Mouse (Mus musculus): ENCODE results near the gene Cdh12. TPM values are rescaled to one million over a fixed set of nuclear protein-coding genes. Genes with fewer than 3 reads are reported as not detected.

Gene Cdh12
- total RNA-seq, 1 experiment, result not detected

DNA sequence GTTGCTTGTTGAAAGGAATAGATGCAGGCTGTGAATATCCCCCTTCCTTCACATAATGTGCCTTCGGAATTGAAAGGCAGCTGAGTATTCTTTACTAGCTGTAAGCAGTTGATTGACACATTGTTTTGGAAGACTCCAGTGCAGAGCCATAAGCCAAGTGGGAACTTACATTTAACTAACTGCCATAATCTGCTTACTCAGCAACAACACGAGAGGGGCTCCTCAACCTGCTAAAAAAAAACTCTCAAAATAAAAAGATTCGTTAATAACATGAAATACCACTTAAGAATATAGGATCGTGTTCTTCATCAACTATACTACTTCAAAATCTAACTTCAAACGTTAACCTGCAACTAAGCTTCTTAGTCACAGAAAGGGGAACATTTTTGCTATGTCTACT, 1.5 kb downstream of the Cdh12 start:
- H3K27ac ChIP-seq (ENCODE audit: insufficient read depth, low read depth, low read length, poor library complexity, severe bottlenecking), result no peak overlapping the region
- no peaks in the 10 kb centered on the region for H3K9me3 ChIP-seq (ENCODE audit: control insufficient read depth, insufficient read depth, low read depth, low read length)
- TF ChIP-seq CHD2 (IDR thresholded peaks at IDR 0.05; ENCODE audit: low read depth, low read length), result no peak
- peak; percentile 68; the same call in 1 of the 2 replicates for TF ChIP-seq MAFK (IDR thresholded peaks at IDR 0.05; ENCODE audit: insufficient read depth, low read depth, low read length)
- H3K36me3 ChIP-seq (ENCODE audit: control insufficient read depth, insufficient read depth, low read length, poor library complexity, severe bottlenecking), result no peaks in the 10 kb centered on the region
- DNase-seq (ENCODE audit: low read depth, low spot score), result no peak
- no peaks in the 10 kb centered on the region for H3K4me1 ChIP-seq (ENCODE audit: control insufficient read depth in 2 of 2, insufficient read depth in 2 of 2, low read length in 2 of 2, poor library complexity in 1 of 2)
- H3K4me3 ChIP-seq (ENCODE audit: insufficient read depth in 1 of 2, low read depth in 1 of 2, low read length in 2 of 2, poor library complexity in 1 of 2, severe bottlenecking in 1 of 2), result no peak overlapping the region
- no peak overlapping the region for H3K9ac ChIP-seq (ENCODE audit: insufficient read depth, low read depth, low read length, poor library complexity, severe bottlenecking)
- in situ Hi-C loops (cut with MboI; ENCODE audit: low sequenced_read_pairs in 2 of 2, unreplicated experiment in 2 of 2), result no loop called here

DNA sequence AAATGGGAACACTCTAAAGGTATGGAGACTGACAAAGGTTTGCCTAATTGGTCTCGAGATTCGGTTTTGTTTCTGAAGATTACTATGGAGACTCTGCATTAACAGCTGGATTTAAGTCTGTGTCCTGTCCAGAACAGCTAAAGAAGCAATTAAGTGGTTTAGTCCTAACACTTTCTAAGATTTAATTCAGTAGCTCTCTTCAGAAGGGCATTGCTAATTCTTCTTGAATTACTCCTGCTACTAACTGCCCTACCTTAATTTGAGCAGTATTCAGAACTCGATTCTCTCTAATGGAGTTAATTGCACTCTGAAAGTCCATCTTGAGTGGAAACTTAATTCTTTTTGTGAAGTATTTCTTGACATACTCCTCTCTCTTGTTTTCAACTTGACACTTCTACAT, 9.4 kb downstream of the Cdh12 start:
- TF ChIP-seq HCFC1 (IDR thresholded peaks at IDR 0.05; ENCODE audit: borderline replicate concordance, insufficient read depth, low read length), result no peak
- no peak for TF ChIP-seq MAFK (IDR thresholded peaks at IDR 0.05; ENCODE audit: insufficient read depth, low read depth, low read length)
- TF ChIP-seq ZNF384 (IDR thresholded peaks at IDR 0.05; ENCODE audit: low read depth, low read length), result no peak
- no peak for TF ChIP-seq ZC3H11A (IDR thresholded peaks at IDR 0.05; ENCODE audit: borderline replicate concordance, low read depth, low read length)
- TF ChIP-seq CHD2 (IDR thresholded peaks at IDR 0.05; ENCODE audit: low read depth, low read length), result no peak
- Histone ChIP-seq H3K4me3 (ENCODE audit: insufficient read depth in 1 of 2, low read depth in 1 of 2, low read length in 2 of 2, poor library complexity in 1 of 2, severe bottlenecking in 1 of 2) (no peak overlapping the region), H3K9ac (ENCODE audit: insufficient read depth, low read depth, low read length, poor library complexity, severe bottlenecking) (no peak overlapping the region), H3K9me3 (ENCODE audit: control insufficient read depth, insufficient read depth, low read depth, low read length) (no peaks in the 10 kb centered on the region), H3K36me3 (ENCODE audit: control insufficient read depth, insufficient read depth, low read length, poor library complexity, severe bottlenecking) (no peaks in the 10 kb centered on the region), H3K27ac (ENCODE audit: insufficient read depth, low read depth, low read length, poor library complexity, severe bottlenecking) (no peak overlapping the region), H3K4me1 (ENCODE audit: control insufficient read depth in 2 of 2, insufficient read depth in 2 of 2, low read length in 2 of 2, poor library complexity in 1 of 2) (no peaks in the 10 kb centered on the region)
- no peak for DNase-seq (ENCODE audit: low read depth, low spot score)
- in situ Hi-C loops (cut with MboI; ENCODE audit: low sequenced_read_pairs in 2 of 2, unreplicated experiment in 2 of 2), result no loop called here

DNA sequence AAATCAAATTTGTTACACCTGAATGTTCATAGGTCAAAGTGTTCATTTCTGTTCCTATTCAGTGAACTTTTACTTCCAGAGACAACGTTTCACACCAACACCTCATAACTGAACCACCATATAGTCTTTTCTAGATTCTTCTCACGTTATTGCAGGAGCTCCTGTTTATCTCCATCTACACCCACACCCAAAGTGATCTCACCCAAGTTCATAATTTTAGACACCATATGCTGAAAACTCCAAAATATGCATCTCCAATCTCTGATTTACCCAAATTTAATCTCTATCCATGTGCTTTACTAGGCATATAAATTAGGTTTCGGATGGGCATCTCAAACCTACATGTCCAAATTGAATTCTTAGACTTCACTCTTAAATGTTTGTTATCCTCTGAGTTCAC, 13.4 kb downstream of the Cdh12 start:
- Histone ChIP-seq H3K9ac (ENCODE audit: insufficient read depth, low read depth, low read length, poor library complexity, severe bottlenecking) (no peak overlapping the region), H3K4me3 (ENCODE audit: insufficient read depth in 1 of 2, low read depth in 1 of 2, low read length in 2 of 2, poor library complexity in 1 of 2, severe bottlenecking in 1 of 2) (no peak overlapping the region), H3K4me1 (ENCODE audit: control insufficient read depth in 2 of 2, insufficient read depth in 2 of 2, low read length in 2 of 2, poor library complexity in 1 of 2) (no peaks in the 10 kb centered on the region), H3K27ac (ENCODE audit: insufficient read depth, low read depth, low read length, poor library complexity, severe bottlenecking) (no peak overlapping the region), H3K9me3 (ENCODE audit: control insufficient read depth, insufficient read depth, low read depth, low read length) (no peaks in the 10 kb centered on the region), H3K36me3 (ENCODE audit: control insufficient read depth, insufficient read depth, low read length, poor library complexity, severe bottlenecking) (no peaks in the 10 kb centered on the region)
- DNase-seq (ENCODE audit: low read depth, low spot score), result no peak
- TF ChIP-seq ZNF384 (IDR thresholded peaks at IDR 0.05; ENCODE audit: low read depth, low read length), result no peak
- no peak for TF ChIP-seq ZC3H11A (IDR thresholded peaks at IDR 0.05; ENCODE audit: borderline replicate concordance, low read depth, low read length)
- TF ChIP-seq MAFK (IDR thresholded peaks at IDR 0.05; ENCODE audit: insufficient read depth, low read depth, low read length), result no peak
- no peak for TF ChIP-seq HCFC1 (IDR thresholded peaks at IDR 0.05; ENCODE audit: borderline replicate concordance, insufficient read depth, low read length)
- no peak for TF ChIP-seq CHD2 (IDR thresholded peaks at IDR 0.05; ENCODE audit: low read depth, low read length)
- in situ Hi-C loops (cut with MboI; ENCODE audit: low sequenced_read_pairs in 2 of 2, unreplicated experiment in 2 of 2), result no loop called here

DNA sequence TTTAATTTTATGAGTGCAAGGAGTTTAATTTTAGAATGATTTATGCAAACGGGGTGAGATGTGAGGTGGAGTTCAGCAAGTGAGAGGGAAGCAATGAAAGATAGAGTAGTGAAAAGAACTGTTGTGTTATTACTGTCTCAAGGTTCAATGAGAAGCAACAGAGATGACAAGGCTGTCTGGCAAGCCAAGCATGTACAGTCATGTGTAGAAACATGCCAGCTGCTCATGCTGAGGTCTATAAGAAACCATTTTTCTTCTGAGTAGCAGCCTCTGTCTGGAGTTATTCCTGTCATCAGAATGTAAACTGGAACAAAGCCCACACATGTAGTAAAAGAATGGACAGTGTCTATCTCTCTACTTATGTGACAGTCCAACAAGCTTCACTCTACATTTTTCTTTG, 14.5 kb downstream of the Cdh12 start:
- no peaks in the 10 kb centered on the region for H3K36me3 ChIP-seq (ENCODE audit: control insufficient read depth, insufficient read depth, low read length, poor library complexity, severe bottlenecking)
- H3K9ac ChIP-seq (ENCODE audit: insufficient read depth, low read depth, low read length, poor library complexity, severe bottlenecking), result no peak overlapping the region
- in situ Hi-C loops (cut with MboI; ENCODE audit: low sequenced_read_pairs in 2 of 2, unreplicated experiment in 2 of 2), result no loop called here
- H3K4me3 ChIP-seq (ENCODE audit: insufficient read depth in 1 of 2, low read depth in 1 of 2, low read length in 2 of 2, poor library complexity in 1 of 2, severe bottlenecking in 1 of 2), result no peak overlapping the region
- H3K27ac ChIP-seq (ENCODE audit: insufficient read depth, low read depth, low read length, poor library complexity, severe bottlenecking), result no peak overlapping the region
- no peaks in the 10 kb centered on the region for H3K4me1 ChIP-seq (ENCODE audit: control insufficient read depth in 2 of 2, insufficient read depth in 2 of 2, low read length in 2 of 2, poor library complexity in 1 of 2)
- TF ChIP-seq ZC3H11A (IDR thresholded peaks at IDR 0.05; ENCODE audit: borderline replicate concordance, low read depth, low read length), result no peak
- TF ChIP-seq HCFC1 (IDR thresholded peaks at IDR 0.05; ENCODE audit: borderline replicate concordance, insufficient read depth, low read length), result no peak
- TF ChIP-seq CHD2 (IDR thresholded peaks at IDR 0.05; ENCODE audit: low read depth, low read length), result no peak
- TF ChIP-seq MAFK (IDR thresholded peaks at IDR 0.05; ENCODE audit: insufficient read depth, low read depth, low read length), result no peak
- no peak for TF ChIP-seq ZNF384 (IDR thresholded peaks at IDR 0.05; ENCODE audit: low read depth, low read length)
- no peaks in the 10 kb centered on the region for H3K9me3 ChIP-seq (ENCODE audit: control insufficient read depth, insufficient read depth, low read depth, low read length)
- no peak for DNase-seq (ENCODE audit: low read depth, low spot score)

DNA sequence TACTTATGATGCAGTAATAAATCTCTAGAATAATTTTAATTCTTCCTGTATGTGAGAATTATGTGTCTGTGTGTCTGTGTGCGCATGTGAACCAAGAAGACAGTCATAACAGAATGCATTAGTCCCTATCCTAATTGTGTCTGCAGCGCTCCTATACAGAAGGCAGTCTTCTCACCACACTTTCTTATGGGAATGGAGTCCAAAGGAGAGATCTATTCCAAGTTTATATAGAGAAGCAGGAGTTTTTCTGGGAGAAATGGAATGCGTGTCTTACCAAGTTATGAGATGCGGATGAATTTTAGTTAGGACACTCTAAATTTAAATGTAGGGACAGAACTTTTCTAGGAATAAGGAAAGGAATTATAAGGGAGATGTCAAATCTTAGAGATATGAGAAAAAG, 101.9 kb downstream of the Cdh12 start:
- no peak for DNase-seq (ENCODE audit: low read depth, low spot score)
- Histone ChIP-seq H3K27ac (ENCODE audit: insufficient read depth, low read depth, low read length, poor library complexity, severe bottlenecking) (no peak overlapping the region), H3K4me1 (ENCODE audit: control insufficient read depth in 2 of 2, insufficient read depth in 2 of 2, low read length in 2 of 2, poor library complexity in 1 of 2) (no peaks in the 10 kb centered on the region), H3K36me3 (ENCODE audit: control insufficient read depth, insufficient read depth, low read length, poor library complexity, severe bottlenecking) (no peaks in the 10 kb centered on the region), H3K4me3 (ENCODE audit: insufficient read depth in 1 of 2, low read depth in 1 of 2, low read length in 2 of 2, poor library complexity in 1 of 2, severe bottlenecking in 1 of 2) (no peak overlapping the region), H3K9me3 (ENCODE audit: control insufficient read depth, insufficient read depth, low read depth, low read length) (no peaks in the 10 kb centered on the region), H3K9ac (ENCODE audit: insufficient read depth, low read depth, low read length, poor library complexity, severe bottlenecking) (no peak overlapping the region)
- in situ Hi-C loops (cut with MboI; ENCODE audit: low sequenced_read_pairs in 2 of 2, unreplicated experiment in 2 of 2), result no loop called here
- TF ChIP-seq ZC3H11A (IDR thresholded peaks at IDR 0.05; ENCODE audit: borderline replicate concordance, low read depth, low read length) (no peak), ZNF384 (IDR thresholded peaks at IDR 0.05; ENCODE audit: low read depth, low read length) (no peak), MAFK (IDR thresholded peaks at IDR 0.05; ENCODE audit: insufficient read depth, low read depth, low read length) (no peak), HCFC1 (IDR thresholded peaks at IDR 0.05; ENCODE audit: borderline replicate concordance, insufficient read depth, low read length) (no peak), CHD2 (IDR thresholded peaks at IDR 0.05; ENCODE audit: low read depth, low read length) (no peak)

All from ES-E14 (cell line).